Mouse (Mus musculus) E14TG2a.4 (cell line): ENCODE measurements around the gene Trpm6.

Experiments
- CTCF ChIP-seq: conservative IDR thresholded peaks from 2 replicates; pipeline ENCODE4 v1.5.1; 2014; ENCODE audit warnings: low read length
- POU5F1 ChIP-seq: IDR thresholded peaks from 2 replicates; pipeline ENCODE4 v1.6.1; 2014; ENCODE audit warnings: low read length, borderline replicate concordance

- no peak for TF ChIP-seq CTCF
- TF ChIP-seq POU5F1, result no peak
Observed at GRCm38 (mm10) chr19:18725186-18725585, 24.6 kb upstream of the Trpm6 start.
